Mouse (Mus musculus): ENCODE results near the gene Rabep1. TPM values are rescaled to one million over a fixed set of nuclear protein-coding genes. Genes with fewer than 3 reads are reported as not detected.

Gene Rabep1
- polyA plus RNA-seq (2014; fragmentation: Nextera tagmentation; extraction: Ambion mirVana) = 43.0 and 48.6 TPM in 2 replicates

- peak within 1 kb of the TSS; percentile 97 for H3K4me3 ChIP-seq (ENCODE audit: low read depth, low read length)
- no peaks in the 10 kb centered on the region for H3K36me3 ChIP-seq (ENCODE audit: control insufficient read depth, insufficient read depth, low read length)
- peak within 1 kb of the TSS; percentile 96 for H3K9ac ChIP-seq (ENCODE audit: low read depth, low read length)
- ATAC-seq (ENCODE audit: low FRiP score) (peak; percentile 95), DNase-seq (ENCODE audit: low spot score) (peak; percentile 98)
- no peaks in the 10 kb centered on the region; the same call in 1 of the 2 replicates for H3K4me1 ChIP-seq (replicated peaks; ENCODE audit: control insufficient read depth, insufficient read depth, low read length)
- H3K9me3 ChIP-seq (ENCODE audit: control insufficient read depth, low read length) = no peaks in the 10 kb centered on the region
- peak within 1 kb of the TSS; percentile 81 for H3K27ac ChIP-seq (ENCODE audit: low read depth, low read length)
- H3K4me2 ChIP-seq (replicated peaks; ENCODE audit: low read depth, low read length) = peak within 1 kb of the TSS; percentile 75
- under 1% methylated on average over 70 of the region's 88 CpGs for WGBS
- H3K27me3 ChIP-seq (ENCODE audit: control insufficient read depth, insufficient read depth, low read length) = no peaks in the 10 kb centered on the region
Measured at GRCm38 (mm10) chr11:70844559-70845456, at the start of gene Rabep1. TSS of gene Rabep1 (plus strand) at chr11:70844778.

- no peak overlapping the region for H3K4me3 ChIP-seq (ENCODE audit: low read depth, low read length)
- WGBS = 93% methylated on average over 2 of the region's 2 CpGs
Measured at GRCm38 (mm10) chr11:70802208-70802864, 42.2 kb upstream of the Rabep1 start.

GRCm38 (mm10) chr11:70802865-70803261, 41.7 kb upstream of the Rabep1 start:
- 75% methylated on average over 2 of the region's 2 CpGs for WGBS

More at GRCm38 (mm10) chr11:70802208-70802864, 42.2 kb upstream of the Rabep1 start:
- no peaks in the 10 kb centered on the region for H3K4me1 ChIP-seq (replicated peaks; ENCODE audit: control insufficient read depth, insufficient read depth, low read length)
- ATAC-seq (ENCODE audit: low FRiP score) (no peak), DNase-seq (ENCODE audit: low spot score) (no peak)
- no peak overlapping the region for H3K4me2 ChIP-seq (replicated peaks; ENCODE audit: low read depth, low read length)
- no peaks in the 10 kb centered on the region for H3K27me3 ChIP-seq (ENCODE audit: control insufficient read depth, insufficient read depth, low read length)
- no peak overlapping the region for H3K27ac ChIP-seq (ENCODE audit: low read depth, low read length)
- no peaks in the 10 kb centered on the region for H3K9me3 ChIP-seq (ENCODE audit: control insufficient read depth, low read length)
- H3K9ac ChIP-seq (ENCODE audit: low read depth, low read length) = no peak overlapping the region
- no peaks in the 10 kb centered on the region for H3K36me3 ChIP-seq (ENCODE audit: control insufficient read depth, insufficient read depth, low read length)

GRCm38 (mm10) chr11:70803711-70804200, 40.8 kb upstream of the Rabep1 start:
- 88% methylated on average over 6 of the region's 6 CpGs for WGBS
- no peak overlapping the region for H3K27ac ChIP-seq (ENCODE audit: low read depth, low read length)
- H3K4me1 ChIP-seq (replicated peaks; ENCODE audit: control insufficient read depth, insufficient read depth, low read length) = no peaks in the 10 kb centered on the region
- ATAC-seq (ENCODE audit: low FRiP score) (no peak), DNase-seq (ENCODE audit: low spot score) (no peak)
- H3K4me3 ChIP-seq (ENCODE audit: low read depth, low read length) = no peak overlapping the region
- H3K9me3 ChIP-seq (ENCODE audit: control insufficient read depth, low read length) = no peaks in the 10 kb centered on the region
- H3K36me3 ChIP-seq (ENCODE audit: control insufficient read depth, insufficient read depth, low read length) = no peaks in the 10 kb centered on the region
- no peak overlapping the region for H3K4me2 ChIP-seq (replicated peaks; ENCODE audit: low read depth, low read length)
- no peaks in the 10 kb centered on the region for H3K27me3 ChIP-seq (ENCODE audit: control insufficient read depth, insufficient read depth, low read length)
- no peak overlapping the region for H3K9ac ChIP-seq (ENCODE audit: low read depth, low read length)

More at GRCm38 (mm10) chr11:70802865-70803261, 41.7 kb upstream of the Rabep1 start:
- ATAC-seq (ENCODE audit: low FRiP score) (no peak), DNase-seq (ENCODE audit: low spot score) (no peak)
- H3K36me3 ChIP-seq (ENCODE audit: control insufficient read depth, insufficient read depth, low read length) = no peaks in the 10 kb centered on the region
- H3K4me2 ChIP-seq (replicated peaks; ENCODE audit: low read depth, low read length) = no peak overlapping the region
- no peaks in the 10 kb centered on the region for H3K9me3 ChIP-seq (ENCODE audit: control insufficient read depth, low read length)
- H3K4me3 ChIP-seq (ENCODE audit: low read depth, low read length) = no peak overlapping the region
- no peaks in the 10 kb centered on the region for H3K27me3 ChIP-seq (ENCODE audit: control insufficient read depth, insufficient read depth, low read length)
- H3K4me1 ChIP-seq (replicated peaks; ENCODE audit: control insufficient read depth, insufficient read depth, low read length) = no peaks in the 10 kb centered on the region
- no peak overlapping the region for H3K27ac ChIP-seq (ENCODE audit: low read depth, low read length)
- no peak overlapping the region for H3K9ac ChIP-seq (ENCODE audit: low read depth, low read length)

GRCm38 (mm10) chr11:70804395-70804794, 40.2 kb upstream of the Rabep1 start:
- ATAC-seq (ENCODE audit: low FRiP score) = no peak
- no peaks in the 10 kb centered on the region for H3K4me1 ChIP-seq (replicated peaks; ENCODE audit: control insufficient read depth, insufficient read depth, low read length)
- H3K4me3 ChIP-seq (ENCODE audit: low read depth, low read length) = no peak overlapping the region
- no peak overlapping the region for H3K4me2 ChIP-seq (replicated peaks; ENCODE audit: low read depth, low read length)
- H3K27ac ChIP-seq (ENCODE audit: low read depth, low read length) = no peak overlapping the region
- H3K36me3 ChIP-seq (ENCODE audit: control insufficient read depth, insufficient read depth, low read length) = no peaks in the 10 kb centered on the region
- no peaks in the 10 kb centered on the region for H3K27me3 ChIP-seq (ENCODE audit: control insufficient read depth, insufficient read depth, low read length)
- no peak overlapping the region for H3K9ac ChIP-seq (ENCODE audit: low read depth, low read length)
- no peak for DNase-seq (ENCODE audit: low spot score)
- 77% methylated on average over 3 of the region's 3 CpGs for WGBS
- no peaks in the 10 kb centered on the region for H3K9me3 ChIP-seq (ENCODE audit: control insufficient read depth, low read length)

GRCm38 (mm10) chr11:70805641-70806175, 38.9 kb upstream of the Rabep1 start:
- 85% methylated on average over 8 of the region's 8 CpGs for WGBS
- Histone ChIP-seq H3K36me3 (ENCODE audit: control insufficient read depth, insufficient read depth, low read length) (no peaks in the 10 kb centered on the region), H3K9me3 (ENCODE audit: control insufficient read depth, low read length) (no peaks in the 10 kb centered on the region), H3K27ac (ENCODE audit: low read depth, low read length) (no peak overlapping the region), H3K9ac (ENCODE audit: low read depth, low read length) (no peak overlapping the region), H3K4me2 (replicated peaks; ENCODE audit: low read depth, low read length) (no peak overlapping the region), H3K27me3 (ENCODE audit: control insufficient read depth, insufficient read depth, low read length) (no peaks in the 10 kb centered on the region), H3K4me1 (replicated peaks; ENCODE audit: control insufficient read depth, insufficient read depth, low read length) (no peaks in the 10 kb centered on the region), H3K4me3 (ENCODE audit: low read depth, low read length) (no peak overlapping the region)
- DNase-seq (ENCODE audit: low spot score) = no peak
- no peak for ATAC-seq (ENCODE audit: low FRiP score)

- no peak for DNase-seq (ENCODE audit: low spot score)
- H3K4me1 ChIP-seq (replicated peaks; ENCODE audit: control insufficient read depth, insufficient read depth, low read length) = no peaks in the 10 kb centered on the region
- no peaks in the 10 kb centered on the region for H3K27me3 ChIP-seq (ENCODE audit: control insufficient read depth, insufficient read depth, low read length)
- H3K4me3 ChIP-seq (ENCODE audit: low read depth, low read length) = no peak overlapping the region
- H3K27ac ChIP-seq (ENCODE audit: low read depth, low read length) = no peak overlapping the region
- whole genome bisulfite sequencing = 90% methylated on average over 4 of the region's 4 CpGs
- no peaks in the 10 kb centered on the region for H3K36me3 ChIP-seq (ENCODE audit: control insufficient read depth, insufficient read depth, low read length)
- no peaks in the 10 kb centered on the region for H3K9me3 ChIP-seq (ENCODE audit: control insufficient read depth, low read length)
- no peak overlapping the region for H3K4me2 ChIP-seq (replicated peaks; ENCODE audit: low read depth, low read length)
- ATAC-seq (ENCODE audit: low FRiP score) = no peak
- no peak overlapping the region for H3K9ac ChIP-seq (ENCODE audit: low read depth, low read length)
Measured at GRCm38 (mm10) chr11:70806697-70807096, 37.9 kb upstream of the Rabep1 start.

GRCm38 (mm10) chr11:70807630-70808029, 36.9 kb upstream of the Rabep1 start:
- ATAC-seq (ENCODE audit: low FRiP score) (no peak), DNase-seq (ENCODE audit: low spot score) (no peak)
- no peak overlapping the region for H3K9ac ChIP-seq (ENCODE audit: low read depth, low read length)
- no peak overlapping the region for H3K27ac ChIP-seq (ENCODE audit: low read depth, low read length)
- no peak overlapping the region for H3K4me2 ChIP-seq (replicated peaks; ENCODE audit: low read depth, low read length)
- 91% methylated on average over 4 of the region's 4 CpGs for WGBS
- H3K4me1 ChIP-seq (replicated peaks; ENCODE audit: control insufficient read depth, insufficient read depth, low read length) = no peaks in the 10 kb centered on the region
- H3K4me3 ChIP-seq (ENCODE audit: low read depth, low read length) = no peak overlapping the region
- no peaks in the 10 kb centered on the region for H3K27me3 ChIP-seq (ENCODE audit: control insufficient read depth, insufficient read depth, low read length)
- no peaks in the 10 kb centered on the region for H3K9me3 ChIP-seq (ENCODE audit: control insufficient read depth, low read length)
- no peaks in the 10 kb centered on the region for H3K36me3 ChIP-seq (ENCODE audit: control insufficient read depth, insufficient read depth, low read length)
